Mouse (Mus musculus) stomach, postnatal 0 days (tissue): ENCODE measurements around the gene Opn3. TPM values are rescaled to one million over a fixed set of nuclear protein-coding genes. Genes with fewer than 3 reads are reported as not detected.
A peak's percentile ranks its signal among the peaks of the same experiment; 100 is the strongest.

Experiments
- ATAC-seq: fragments of 200-750 bp; cut with Nextera tagmentation; 2 replicates; pipeline ENCODE4 v1.8.0; 2017; ENCODE audit not compliant: low FRiP score, low TSS enrichment
- DNase-seq: peaks from one replicate; pipeline ENCODE4 v3.0.0-alpha.2; 2016; ENCODE audit warnings: low spot score
- H3K27ac ChIP-seq: fragments of 300-500 bp; sonication (generic); replicated peaks from 2 replicates; pipeline ENCODE4 v1.5.1; 2014; ENCODE audit warnings: mild to moderate bottlenecking, control low read depth
- H3K27me3 ChIP-seq: fragments of 300-500 bp; sonication (generic); 2 replicates; pipeline ENCODE4 v1.6.1; 2014; ENCODE audit warnings: low read length; ENCODE audit not compliant: control insufficient read depth, insufficient read depth
- H3K36me3 ChIP-seq: fragments of 300-500 bp; sonication (generic); 2 replicates; pipeline ENCODE4 v1.6.1; 2014; ENCODE audit warnings: low read length, mixed read lengths; ENCODE audit not compliant: control insufficient read depth, insufficient read depth
- H3K4me1 ChIP-seq: fragments of 300-500 bp; sonication (generic); replicated peaks from 2 replicates; pipeline ENCODE4 v1.6.1; 2014; ENCODE audit warnings: antibody characterized with exemption; ENCODE audit not compliant: control insufficient read depth, insufficient read depth
- H3K4me2 ChIP-seq: fragments of 300-500 bp; sonication (generic); replicated peaks from 2 replicates; pipeline ENCODE4 v1.6.1; 2014; ENCODE audit warnings: low read depth, mild to moderate bottlenecking, control low read depth, moderate library complexity
- H3K4me3 ChIP-seq: fragments of 300-500 bp; sonication (generic); 2 replicates; pipeline ENCODE4 v1.5.1; 2014; ENCODE audit warnings: low read depth, low read length, control low read depth
- H3K9ac ChIP-seq: fragments of 300-500 bp; sonication (generic); 2 replicates; pipeline ENCODE4 v1.6.1; 2014; ENCODE audit warnings: mild to moderate bottlenecking, low read length, control low read depth, mixed read lengths
- H3K9me3 ChIP-seq: fragments of 300-500 bp; sonication (generic); 2 replicates; pipeline ENCODE4 v1.6.1; 2016; ENCODE audit warnings: low read length; ENCODE audit not compliant: control insufficient read depth
- CTCF ChIP-seq: IDR thresholded peaks from 2 replicates; pipeline ENCODE4 v1.5.1; 2016; ENCODE audit warnings: antibody characterized with exemption, low read depth, mild to moderate bottlenecking, moderate library complexity
- EP300 ChIP-seq: optimal IDR thresholded peaks from 2 replicates; pipeline ENCODE3; 2016; ENCODE audit warnings: antibody characterized with exemption
- WGBS: fragments of 180-500 bp; shearing (Covaris S2); extraction: QIAGEN DNeasy Blood & Tissue Kit; methylation state at CpG from one replicate; pipeline ENCODE4 v1.1.7; 2014; 5-methylcytosine and 5-hydroxymethylcytosine counted together
- polyA plus RNA-seq: library from polyadenylated mRNA; unstranded; fragments of >200 nt; fragmentation: Nextera tagmentation; extraction: Ambion mirVana; gene quantifications from 2 replicates; pipeline ENCODE4 v1.2.1, GENCODE M21; 2015

Gene Opn3
- polyA plus RNA-seq, 1 experiment from 2014 or later, result 2.4 TPM

DNA sequence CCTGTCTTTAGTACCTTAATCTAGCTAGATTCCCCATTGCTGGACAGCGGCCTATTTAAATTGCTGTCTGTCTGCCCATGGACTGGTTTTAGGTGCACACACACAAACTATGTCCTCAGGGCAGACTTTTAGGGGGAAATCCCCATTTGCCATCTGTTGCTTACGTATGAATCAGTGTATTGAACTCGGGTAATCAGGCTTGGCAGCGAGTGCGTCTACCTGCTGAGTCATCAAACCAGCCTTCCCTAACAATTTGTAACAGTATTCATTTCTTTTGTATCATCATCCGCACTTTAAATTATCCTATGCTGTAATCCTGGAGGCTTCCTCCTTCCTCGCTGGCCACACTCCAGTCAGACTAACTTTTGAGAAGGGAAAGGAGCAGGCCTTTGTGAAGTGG lies 22.5 kb downstream of the Opn3 start:
- no peaks in the 10 kb centered on the region for H3K9me3 ChIP-seq
- TF ChIP-seq EP300 (no peak), CTCF (no peak)
- H3K27me3 ChIP-seq, result no peaks in the 10 kb centered on the region
- no peaks in the 10 kb centered on the region for H3K4me1 ChIP-seq
- H3K4me3 ChIP-seq, result no peak overlapping the region
- H3K9ac ChIP-seq, result no peak overlapping the region
- no peak for ATAC-seq
- H3K27ac ChIP-seq, result no peak overlapping the region
- H3K36me3 ChIP-seq, result no peaks in the 10 kb centered on the region
- 70% methylated on average over 7 of the region's 7 CpGs for WGBS
- no peak overlapping the region for H3K4me2 ChIP-seq
- DNase-seq, result no peak

DNA sequence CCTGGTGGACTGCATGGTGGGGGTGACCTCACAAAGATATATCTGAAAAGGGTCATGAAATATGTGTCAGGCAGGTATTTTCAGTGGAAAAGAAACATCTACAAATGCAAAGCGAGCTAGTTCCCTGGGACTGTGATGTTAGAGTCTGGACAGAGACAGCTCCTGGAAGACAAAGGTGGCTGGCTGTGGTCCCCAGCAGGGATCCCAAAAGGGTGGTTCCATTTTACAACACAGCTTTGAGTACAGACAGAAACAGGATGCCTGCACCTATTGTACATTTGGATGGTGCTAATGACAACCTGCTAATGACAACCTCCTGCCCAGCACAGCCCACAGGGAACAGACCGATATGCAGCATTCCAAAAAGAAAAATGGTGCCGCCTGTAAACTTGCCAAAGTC lies 23.1 kb downstream of the Opn3 start:
- Histone ChIP-seq H3K4me3 (no peak overlapping the region), H3K36me3 (no peaks in the 10 kb centered on the region), H3K9me3 (no peaks in the 10 kb centered on the region), H3K4me1 (no peaks in the 10 kb centered on the region), H3K4me2 (no peak overlapping the region), H3K27ac (no peak overlapping the region), H3K27me3 (no peaks in the 10 kb centered on the region), H3K9ac (no peak overlapping the region)
- 76% methylated on average over 3 of the region's 3 CpGs for WGBS
- no peak for ATAC-seq
- TF ChIP-seq EP300 (no peak), CTCF (no peak)
- DNase-seq, result no peak

DNA sequence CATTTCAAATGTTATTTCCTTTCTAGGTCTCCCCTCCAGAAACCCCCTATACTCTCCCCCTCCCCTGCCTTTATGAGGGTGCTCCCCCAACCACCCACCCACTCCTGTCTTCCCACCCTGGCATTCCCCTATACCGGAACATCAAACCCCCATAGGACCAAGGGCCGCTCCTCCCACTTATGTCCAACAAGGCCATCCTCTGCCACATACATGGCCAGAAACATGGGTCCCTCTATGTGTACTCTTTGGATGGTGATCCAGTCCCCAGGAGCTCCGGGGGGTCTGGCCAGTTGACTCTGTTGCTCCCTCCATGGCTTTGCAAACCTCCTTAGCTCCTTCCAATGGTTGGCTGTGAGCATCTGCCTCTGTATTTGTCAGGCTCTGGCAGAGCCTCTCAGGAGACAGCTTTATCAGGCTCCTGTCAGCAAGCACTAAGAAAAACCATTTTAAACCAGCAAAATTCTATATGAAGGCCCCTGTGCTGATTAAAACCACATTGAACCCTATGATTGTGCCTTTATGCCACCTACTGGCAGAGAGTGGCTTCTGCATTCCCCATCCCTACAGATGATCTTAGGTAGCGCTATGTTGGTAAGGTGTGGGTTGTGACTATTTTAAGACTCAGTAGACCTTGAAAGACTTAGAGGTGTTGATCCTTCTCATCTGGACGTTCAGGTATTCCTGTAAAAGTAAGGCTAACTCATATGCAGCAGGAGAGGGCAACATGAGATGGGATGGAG lies 23.7 kb downstream of the Opn3 start:
- Histone ChIP-seq H3K4me3 (no peak overlapping the region), H3K36me3 (no peaks in the 10 kb centered on the region), H3K9ac (no peak overlapping the region), H3K4me2 (no peak overlapping the region), H3K4me1 (no peaks in the 10 kb centered on the region), H3K27ac (no peak overlapping the region), H3K9me3 (no peaks in the 10 kb centered on the region), H3K27me3 (no peaks in the 10 kb centered on the region)
- WGBS, result 77% methylated on average over 5 of the region's 5 CpGs
- TF ChIP-seq EP300, result no peak
- TF ChIP-seq CTCF, result peak; percentile 85
- DNase-seq (peak; percentile 27), ATAC-seq (no peak)

DNA sequence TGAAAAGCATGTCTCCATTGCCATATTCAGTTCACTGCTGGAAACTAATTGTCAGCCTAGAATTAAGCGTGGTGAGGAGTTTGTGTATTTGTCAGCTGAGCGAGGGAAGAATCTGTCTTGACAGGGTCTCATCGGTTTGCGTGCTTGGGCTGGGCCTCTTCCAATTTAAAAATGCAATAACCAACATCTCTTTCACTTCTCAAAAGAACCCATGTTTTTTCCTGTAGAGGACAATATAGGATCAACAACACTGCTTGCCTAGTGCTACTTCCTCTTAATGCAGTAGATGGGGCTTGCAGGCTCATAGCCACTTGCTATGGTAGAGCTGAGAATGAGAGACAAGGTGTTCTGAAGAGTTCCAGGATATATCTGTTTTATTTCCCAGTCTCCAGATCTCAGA lies 32.7 kb downstream of the Opn3 start:
- TF ChIP-seq EP300 (no peak), CTCF (no peak)
- H3K4me3 ChIP-seq, result no peak overlapping the region
- no peak for ATAC-seq
- H3K9me3 ChIP-seq, result no peaks in the 10 kb centered on the region
- no peak overlapping the region for H3K4me2 ChIP-seq
- no peak for DNase-seq
- H3K9ac ChIP-seq, result no peak overlapping the region
- H3K27ac ChIP-seq, result no peak overlapping the region
- 86% methylated on average over 4 of the region's 4 CpGs for WGBS
- no peaks in the 10 kb centered on the region for H3K27me3 ChIP-seq
- no peaks in the 10 kb centered on the region for H3K36me3 ChIP-seq
- no peaks in the 10 kb centered on the region for H3K4me1 ChIP-seq

DNA sequence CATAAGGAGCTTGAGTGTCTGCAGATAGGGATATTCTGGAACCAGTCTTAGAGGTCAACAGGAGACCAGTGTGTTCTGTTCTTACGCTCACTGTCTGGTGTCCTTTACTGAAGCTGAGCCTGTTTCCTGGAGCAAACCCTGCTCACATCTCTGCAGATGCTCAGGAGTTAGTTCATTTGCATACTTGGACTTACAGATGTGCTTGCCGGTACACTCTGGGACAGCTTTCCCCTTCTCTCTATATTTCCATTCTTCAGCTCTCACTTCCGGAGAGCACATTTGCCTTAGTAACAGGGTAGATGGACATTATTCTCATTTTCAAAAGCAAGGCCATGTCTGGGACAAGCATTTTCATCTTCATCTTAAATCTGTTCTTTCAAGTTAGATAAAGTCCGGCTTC lies 44.0 kb downstream of the Opn3 start:
- TF ChIP-seq EP300 (no peak), CTCF (no peak)
- H3K4me1 ChIP-seq, result no peaks in the 10 kb centered on the region
- H3K4me3 ChIP-seq, result no peak overlapping the region
- H3K9me3 ChIP-seq, result no peaks in the 10 kb centered on the region
- H3K4me2 ChIP-seq, result no peak overlapping the region
- no peak for ATAC-seq
- DNase-seq, result no peak
- no peak overlapping the region for H3K9ac ChIP-seq
- no peak overlapping the region for H3K27ac ChIP-seq
- H3K27me3 ChIP-seq, result no peaks in the 10 kb centered on the region
- 89% methylated on average over 4 of the region's 4 CpGs for WGBS
- no peaks in the 10 kb centered on the region for H3K36me3 ChIP-seq

DNA sequence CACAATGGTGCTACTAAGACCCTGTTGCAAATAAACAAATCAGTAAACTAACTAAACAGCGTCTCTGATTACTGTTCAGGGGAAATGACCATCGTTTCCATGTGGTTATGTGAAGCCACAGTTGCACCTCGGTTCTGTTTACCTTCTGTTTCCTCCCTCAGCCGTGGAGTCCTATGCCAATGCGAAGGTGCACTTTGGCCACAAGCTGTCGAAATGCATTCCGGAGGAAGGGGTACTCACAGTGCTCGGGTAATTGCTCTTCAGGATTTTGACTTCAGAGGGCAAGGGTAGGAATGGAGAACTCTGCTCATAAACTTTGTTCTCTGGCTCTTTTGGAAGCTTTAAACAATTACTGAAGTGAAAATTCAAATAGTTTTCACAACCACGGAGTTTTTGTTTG lies 45.6 kb downstream of the Opn3 start:
- no peaks in the 10 kb centered on the region for H3K36me3 ChIP-seq
- ATAC-seq, result no peak
- no peak overlapping the region for H3K4me2 ChIP-seq
- H3K4me1 ChIP-seq, result no peaks in the 10 kb centered on the region
- WGBS, result 42% methylated on average over 9 of the region's 9 CpGs
- H3K9ac ChIP-seq, result no peak overlapping the region
- no peak overlapping the region for H3K27ac ChIP-seq
- no peaks in the 10 kb centered on the region for H3K9me3 ChIP-seq
- no peak overlapping the region for H3K4me3 ChIP-seq
- no peak for DNase-seq
- TF ChIP-seq EP300, result no peak
- TF ChIP-seq CTCF, result no peak
- H3K27me3 ChIP-seq, result no peaks in the 10 kb centered on the region
